Mouse (Mus musculus): ENCODE measurements at regions not wholly inside any gene's neighbourhood (a gene's known extent, or its start where the extent isn't known, plus 50 kb on each side); places are given as distances from the start of the nearest gene placed in this dataset.
A peak's percentile ranks its signal among the peaks of the same experiment; 100 is the strongest.

DNA sequence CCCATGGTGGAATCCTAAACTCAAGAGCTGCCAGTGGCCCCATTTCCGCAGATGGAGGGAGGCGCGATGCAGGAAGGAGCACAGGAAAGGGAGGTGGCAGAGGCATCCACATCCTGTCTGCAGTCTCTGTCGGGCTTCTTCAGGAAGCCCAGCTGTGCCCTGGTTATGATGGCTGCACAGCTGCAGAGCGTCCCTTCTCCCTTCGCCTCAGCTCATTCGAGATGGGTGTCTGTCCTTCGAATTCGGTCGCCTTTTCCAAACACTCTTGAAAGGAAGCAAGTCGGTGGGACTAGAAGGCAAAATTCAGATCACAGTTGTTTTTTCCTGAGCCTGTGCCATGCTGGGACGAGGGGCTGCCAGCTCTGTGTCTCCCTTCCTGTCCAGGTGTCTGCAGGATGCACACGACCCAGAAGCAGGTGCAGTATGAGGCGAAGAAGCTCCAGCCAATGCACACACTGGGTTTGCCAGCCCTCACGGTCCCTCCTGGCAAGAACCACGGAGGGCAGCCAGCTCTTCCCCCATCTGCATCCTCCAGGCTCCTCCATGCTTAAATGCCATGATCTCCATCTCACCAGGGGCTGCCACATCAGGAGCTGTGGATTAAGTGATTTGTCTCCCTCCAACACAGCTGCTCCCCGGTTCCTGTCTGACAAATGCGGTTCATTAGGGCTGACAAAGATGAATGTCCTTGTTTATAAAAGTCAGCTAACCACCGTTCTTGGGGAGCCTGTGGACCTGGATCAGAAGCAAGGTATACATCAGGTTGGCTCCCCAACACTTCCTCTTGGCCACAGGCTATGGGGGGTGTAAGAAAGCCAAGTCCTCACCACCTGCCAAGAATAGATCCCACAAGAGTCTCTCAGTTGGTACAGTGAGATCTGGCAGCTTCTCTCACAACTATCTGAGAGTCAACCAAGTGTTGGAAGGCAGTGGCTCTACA, 79.3 kb upstream of the Wscd1 start:
- DNase-seq (ENCODE audit: extremely low spot score) = no peak

GRCm38 (mm10) chr11:71672171-71673050, 77.3 kb upstream of the Wscd1 start:
- DNase-seq (ENCODE audit: extremely low spot score) = no peak

DNA sequence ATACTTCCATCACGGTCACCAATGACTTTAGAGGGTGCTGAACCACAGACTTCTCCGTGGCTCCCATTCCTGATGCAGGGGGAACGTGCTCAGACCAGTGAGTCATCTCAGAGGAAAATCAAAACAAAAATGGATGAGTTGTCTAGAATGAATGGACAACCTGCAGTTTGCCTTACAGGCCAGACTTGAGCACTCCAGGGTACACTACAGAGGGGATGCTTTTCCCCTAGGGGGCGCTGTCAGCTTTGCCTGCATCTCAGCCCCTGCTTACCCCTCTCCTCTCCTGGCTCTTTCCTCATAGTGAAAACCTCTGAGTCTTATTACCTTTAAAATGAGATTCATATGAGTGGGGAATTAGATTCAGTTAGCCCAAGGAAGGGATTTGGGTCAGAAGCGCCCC, 75.4 kb upstream of the Wscd1 start:
- DNase-seq (ENCODE audit: extremely low spot score) = peak; percentile 55

- no peak for DNase-seq (ENCODE audit: extremely low spot score)
Measured at GRCm38 (mm10) chr11:71675714-71676313, 73.9 kb upstream of the Wscd1 start.

- peak; percentile 3 for DNase-seq (ENCODE audit: extremely low spot score)
Measured at GRCm38 (mm10) chr11:71697017-71697416, 52.7 kb upstream of the Wscd1 start.

- DNase-seq (ENCODE audit: extremely low spot score) = no peak
Measured at GRCm38 (mm10) chr11:71698836-71699235, 50.9 kb upstream of the Wscd1 start.
